Mouse (Mus musculus): ENCODE measurements at regions not wholly inside any gene's neighbourhood (a gene's known extent, or its start where the extent isn't known, plus 50 kb on each side); places are given as distances from the start of the nearest gene placed in this dataset.

DNA sequence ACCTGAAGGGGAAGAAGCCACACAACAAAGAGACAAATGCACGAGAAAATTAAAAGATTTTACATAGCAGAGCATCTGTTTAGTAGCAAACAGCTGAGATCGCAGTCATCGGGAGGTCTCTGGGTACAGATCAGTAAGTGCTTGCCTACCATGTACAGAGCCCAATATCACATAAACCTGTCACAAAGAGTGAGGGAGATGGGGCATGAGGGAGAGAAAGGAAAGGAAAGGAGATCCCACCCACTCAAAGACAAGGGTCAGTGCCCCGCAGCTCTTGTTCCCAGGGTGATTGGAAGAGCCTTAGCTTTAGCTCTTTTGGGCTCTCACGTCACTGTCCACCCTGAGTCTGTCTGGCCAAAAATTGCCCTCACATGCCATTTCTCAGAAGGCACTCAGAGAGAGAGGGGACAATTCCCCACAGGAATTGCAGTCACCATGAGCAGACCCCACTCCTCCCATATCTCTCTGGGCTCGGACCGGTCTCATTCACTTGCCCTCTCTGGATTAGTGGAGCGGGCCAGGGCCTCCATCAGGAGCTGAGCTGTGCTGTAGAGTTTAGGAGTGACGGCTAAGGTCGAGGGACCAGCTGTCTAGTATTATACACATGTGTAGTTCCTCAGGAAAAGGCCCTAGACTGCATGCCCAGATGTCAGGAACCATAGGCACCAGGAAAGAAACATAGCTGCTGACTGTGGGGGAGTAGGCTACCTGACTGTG is 99.6 kb downstream of the Inhbb start:
- H3K9me3 ChIP-seq (replicated peaks; ENCODE audit: control insufficient read depth, low read length), result no peaks in the 10 kb centered on the region
- no peaks in the 10 kb centered on the region for H3K36me3 ChIP-seq (ENCODE audit: control insufficient read depth, insufficient read depth)
- no peak overlapping the region for H3K27ac ChIP-seq (ENCODE audit: low read length)
- no peak overlapping the region for H3K4me3 ChIP-seq (ENCODE audit: low read length)
- no peaks in the 10 kb centered on the region for H3K27me3 ChIP-seq (ENCODE audit: control insufficient read depth, insufficient read depth, low read length)
- peaks cover 11% of the 10 kb centered on the region for H3K4me1 ChIP-seq (ENCODE audit: control insufficient read depth, insufficient read depth, low read length)
- ATAC-seq (replicated peaks; ENCODE audit: extremely low read depth, insufficient read depth, low FRiP score), result no peak
- H3K9ac ChIP-seq (ENCODE audit: low read length), result peak overlapping the region; percentile 19; the same call in 1 of the 2 replicates
- no peak overlapping the region for H3K4me2 ChIP-seq (ENCODE audit: low read depth, low read length)
- WGBS, result 77% methylated on average over 10 of the region's 10 CpGs

DNA sequence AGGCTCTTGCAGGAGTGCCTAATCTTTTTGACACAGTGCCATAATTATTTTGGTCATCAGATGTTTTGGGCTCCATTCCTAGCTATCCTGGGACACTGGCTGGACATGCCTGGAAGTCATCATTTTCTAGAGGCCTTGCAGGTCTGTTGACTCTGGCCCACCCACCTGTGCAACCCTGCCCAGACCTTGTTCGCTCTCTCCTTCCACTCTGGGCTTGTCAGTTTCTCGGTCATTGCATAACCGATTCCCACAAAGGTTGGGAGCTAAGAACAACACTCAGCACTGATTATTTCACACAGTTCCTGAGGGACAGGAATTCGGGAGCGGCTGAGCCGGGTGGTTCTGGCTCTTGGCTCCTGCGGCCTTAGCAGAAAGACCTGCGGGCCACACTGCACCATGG is 100.2 kb downstream of the Inhbb start:
- no peak overlapping the region for H3K4me3 ChIP-seq (ENCODE audit: low read length)
- H3K27me3 ChIP-seq (ENCODE audit: control insufficient read depth, insufficient read depth, low read length), result no peaks in the 10 kb centered on the region
- H3K9ac ChIP-seq (ENCODE audit: low read length), result peak overlapping the region; percentile 19; the same call in 1 of the 2 replicates
- H3K4me2 ChIP-seq (ENCODE audit: low read depth, low read length), result no peak overlapping the region
- WGBS, result 47% methylated on average over 8 of the region's 8 CpGs
- ATAC-seq (replicated peaks; ENCODE audit: extremely low read depth, insufficient read depth, low FRiP score), result peak; percentile 58
- peak overlapping the region; percentile 25; the same call in 1 of the 2 replicates for H3K27ac ChIP-seq (ENCODE audit: low read length)
- peaks cover 11% of the 10 kb centered on the region for H3K4me1 ChIP-seq (ENCODE audit: control insufficient read depth, insufficient read depth, low read length)
- no peaks in the 10 kb centered on the region for H3K36me3 ChIP-seq (ENCODE audit: control insufficient read depth, insufficient read depth)
- H3K9me3 ChIP-seq (replicated peaks; ENCODE audit: control insufficient read depth, low read length), result no peaks in the 10 kb centered on the region

DNA sequence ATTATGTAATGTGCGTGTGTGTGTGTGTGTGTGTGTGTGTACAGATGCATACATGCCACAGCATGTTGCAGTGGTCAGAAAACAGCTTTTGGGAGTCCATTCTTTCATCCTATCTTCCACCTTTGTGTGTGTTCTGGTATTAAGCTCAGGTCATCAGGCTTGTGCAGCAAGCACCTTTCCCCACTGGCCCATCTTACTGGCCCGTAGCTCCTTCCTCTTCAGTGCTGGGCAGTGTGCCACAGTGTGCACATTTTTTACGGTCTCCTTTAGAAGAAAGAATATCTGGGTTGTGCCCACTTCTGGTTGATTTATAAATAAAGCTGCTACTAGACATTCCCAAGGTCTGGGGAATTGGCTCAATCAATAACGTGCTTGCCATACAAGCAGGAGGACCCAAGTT is 105.0 kb downstream of the Inhbb start:
- H3K9ac ChIP-seq (ENCODE audit: low read length), result no peak overlapping the region
- no peak overlapping the region for H3K4me2 ChIP-seq (ENCODE audit: low read depth, low read length)
- no peaks in the 10 kb centered on the region for H3K9me3 ChIP-seq (replicated peaks; ENCODE audit: control insufficient read depth, low read length)
- H3K4me3 ChIP-seq (ENCODE audit: low read length), result no peak overlapping the region
- H3K36me3 ChIP-seq (ENCODE audit: control insufficient read depth, insufficient read depth), result no peaks in the 10 kb centered on the region
- ATAC-seq (replicated peaks; ENCODE audit: extremely low read depth, insufficient read depth, low FRiP score), result no peak
- no peaks in the 10 kb centered on the region for H3K27me3 ChIP-seq (ENCODE audit: control insufficient read depth, insufficient read depth, low read length)
- H3K4me1 ChIP-seq (ENCODE audit: control insufficient read depth, insufficient read depth, low read length), result peaks cover 5% of the 10 kb centered on the region; the same call in 1 of the 2 replicates
- no peak overlapping the region for H3K27ac ChIP-seq (ENCODE audit: low read length)
- 78% methylated on average over 4 of the region's 4 CpGs for WGBS

DNA sequence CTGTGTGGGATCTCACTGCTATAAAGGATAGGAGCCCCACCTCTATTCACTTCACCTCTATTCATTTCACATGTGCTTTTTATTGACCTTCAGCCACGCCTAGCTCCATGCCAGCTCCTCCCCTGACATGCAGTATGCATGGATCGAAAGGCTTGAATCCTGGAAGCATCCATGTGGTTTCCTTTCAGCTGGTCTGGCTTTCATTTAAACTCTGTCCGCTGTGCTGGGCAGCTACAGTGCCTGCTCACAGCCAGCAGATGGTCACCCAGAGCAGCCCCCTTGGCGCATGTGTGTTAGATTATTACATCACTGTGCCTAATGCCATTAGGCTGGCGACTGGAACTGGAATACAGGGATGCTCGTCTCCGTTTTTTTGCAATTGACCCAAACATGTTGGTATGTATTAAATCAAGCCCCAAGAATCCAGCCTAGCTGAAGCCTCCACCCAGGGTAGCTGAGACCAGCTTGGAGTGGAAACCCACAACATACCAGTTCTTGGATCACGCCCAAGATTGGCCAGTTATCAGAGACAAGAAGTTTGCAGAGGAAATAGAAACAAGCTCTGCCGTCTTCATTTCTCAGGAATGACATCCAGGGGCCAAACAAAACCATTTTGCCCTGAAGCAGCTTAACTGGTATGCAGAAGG is 113.2 kb downstream of the Inhbb start:
- no peak overlapping the region for H3K4me3 ChIP-seq (ENCODE audit: low read length)
- no peak overlapping the region for H3K9ac ChIP-seq (ENCODE audit: low read length)
- WGBS, result 49% methylated on average over 9 of the region's 9 CpGs
- no peak overlapping the region for H3K4me2 ChIP-seq (ENCODE audit: low read depth, low read length)
- H3K27ac ChIP-seq (ENCODE audit: low read length), result peak overlapping the region; percentile 14; the same call in 1 of the 2 replicates
- H3K9me3 ChIP-seq (replicated peaks; ENCODE audit: control insufficient read depth, low read length), result no peaks in the 10 kb centered on the region
- peak; percentile 65 for ATAC-seq (replicated peaks; ENCODE audit: extremely low read depth, insufficient read depth, low FRiP score)
- H3K27me3 ChIP-seq (ENCODE audit: control insufficient read depth, insufficient read depth, low read length), result no peaks in the 10 kb centered on the region
- peaks cover 11% of the 10 kb centered on the region; the same call in 1 of the 2 replicates for H3K4me1 ChIP-seq (ENCODE audit: control insufficient read depth, insufficient read depth, low read length)
- H3K36me3 ChIP-seq (ENCODE audit: control insufficient read depth, insufficient read depth), result no peaks in the 10 kb centered on the region

DNA sequence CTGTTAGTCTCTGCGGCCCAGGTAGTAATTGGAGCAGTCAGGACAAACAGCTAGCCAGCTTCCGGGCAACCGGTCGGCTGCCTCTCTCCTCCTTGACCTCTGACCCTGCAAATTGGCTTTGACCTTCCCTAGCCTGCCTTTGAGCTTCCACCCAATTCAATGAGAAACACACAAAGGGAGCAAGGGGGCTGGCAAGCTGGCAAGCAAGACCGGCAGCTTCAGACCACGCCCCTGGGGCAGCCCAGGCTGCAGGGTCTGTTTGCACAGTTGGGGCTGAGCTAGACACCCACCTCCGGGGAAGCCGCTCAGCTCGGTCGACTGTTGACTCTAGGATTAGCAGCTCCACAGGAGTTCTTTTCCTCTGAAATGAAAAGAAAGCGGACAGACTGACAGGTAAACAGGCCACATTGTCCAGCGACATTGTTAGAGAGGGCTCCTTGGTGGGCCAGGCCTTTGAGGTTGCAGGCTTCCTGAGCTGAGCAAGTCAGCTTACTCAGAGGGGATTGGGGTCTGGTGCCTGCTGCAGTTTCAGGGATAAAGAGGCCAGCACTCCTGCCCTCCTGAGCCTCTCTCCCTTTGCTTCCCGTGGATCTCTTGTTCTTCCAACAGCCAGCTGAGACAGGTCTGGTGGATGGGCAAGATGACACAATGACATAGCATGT is 116.6 kb downstream of the Inhbb start:
- no peaks in the 10 kb centered on the region for H3K9me3 ChIP-seq (replicated peaks; ENCODE audit: control insufficient read depth, low read length)
- H3K4me2 ChIP-seq (ENCODE audit: low read depth, low read length), result no peak overlapping the region
- H3K27me3 ChIP-seq (ENCODE audit: control insufficient read depth, insufficient read depth, low read length), result no peaks in the 10 kb centered on the region
- no peak overlapping the region for H3K27ac ChIP-seq (ENCODE audit: low read length)
- H3K4me1 ChIP-seq (ENCODE audit: control insufficient read depth, insufficient read depth, low read length), result peaks cover 11% of the 10 kb centered on the region; the same call in 1 of the 2 replicates
- no peak overlapping the region for H3K9ac ChIP-seq (ENCODE audit: low read length)
- H3K4me3 ChIP-seq (ENCODE audit: low read length), result no peak overlapping the region
- 38% methylated on average over 13 of the region's 13 CpGs for whole genome bisulfite sequencing
- no peak for ATAC-seq (replicated peaks; ENCODE audit: extremely low read depth, insufficient read depth, low FRiP score)
- no peaks in the 10 kb centered on the region for H3K36me3 ChIP-seq (ENCODE audit: control insufficient read depth, insufficient read depth)

DNA sequence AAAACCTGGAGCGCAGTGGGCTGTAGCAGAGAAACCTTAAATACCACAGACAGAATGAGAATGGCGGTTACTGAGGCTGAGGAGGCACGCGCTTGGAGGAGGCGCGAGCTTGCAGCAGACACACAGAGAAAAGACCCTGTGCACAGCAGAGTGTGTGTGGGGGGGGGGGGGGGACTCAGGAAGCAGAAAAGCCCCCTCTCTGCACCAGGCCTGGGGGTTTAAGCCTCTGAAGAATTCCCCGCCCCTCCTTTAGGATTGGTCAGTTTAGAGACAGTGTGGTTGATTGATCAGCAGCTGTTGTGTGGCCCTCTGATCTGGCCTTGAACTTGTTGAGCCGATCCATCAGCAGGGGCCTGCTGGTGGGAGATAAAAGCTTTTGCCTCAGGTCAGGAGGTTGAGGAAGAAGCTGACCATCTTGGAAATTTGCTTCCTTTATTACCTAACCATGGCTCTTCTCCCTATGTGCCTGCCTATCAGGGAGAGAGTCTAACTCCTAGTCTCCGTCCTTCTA is 117.5 kb downstream of the Inhbb start:
- ATAC-seq (replicated peaks; ENCODE audit: extremely low read depth, insufficient read depth, low FRiP score), result no peak
- peaks cover 17% of the 10 kb centered on the region for H3K4me1 ChIP-seq (ENCODE audit: control insufficient read depth, insufficient read depth, low read length)
- no peak overlapping the region for H3K27ac ChIP-seq (ENCODE audit: low read length)
- H3K9ac ChIP-seq (ENCODE audit: low read length), result no peak overlapping the region
- no peak overlapping the region for H3K4me3 ChIP-seq (ENCODE audit: low read length)
- H3K36me3 ChIP-seq (ENCODE audit: control insufficient read depth, insufficient read depth), result no peaks in the 10 kb centered on the region
- no peaks in the 10 kb centered on the region for H3K27me3 ChIP-seq (ENCODE audit: control insufficient read depth, insufficient read depth, low read length)
- WGBS, result 46% methylated on average over 9 of the region's 9 CpGs
- H3K9me3 ChIP-seq (replicated peaks; ENCODE audit: control insufficient read depth, low read length), result no peaks in the 10 kb centered on the region
- H3K4me2 ChIP-seq (ENCODE audit: low read depth, low read length), result no peak overlapping the region

DNA sequence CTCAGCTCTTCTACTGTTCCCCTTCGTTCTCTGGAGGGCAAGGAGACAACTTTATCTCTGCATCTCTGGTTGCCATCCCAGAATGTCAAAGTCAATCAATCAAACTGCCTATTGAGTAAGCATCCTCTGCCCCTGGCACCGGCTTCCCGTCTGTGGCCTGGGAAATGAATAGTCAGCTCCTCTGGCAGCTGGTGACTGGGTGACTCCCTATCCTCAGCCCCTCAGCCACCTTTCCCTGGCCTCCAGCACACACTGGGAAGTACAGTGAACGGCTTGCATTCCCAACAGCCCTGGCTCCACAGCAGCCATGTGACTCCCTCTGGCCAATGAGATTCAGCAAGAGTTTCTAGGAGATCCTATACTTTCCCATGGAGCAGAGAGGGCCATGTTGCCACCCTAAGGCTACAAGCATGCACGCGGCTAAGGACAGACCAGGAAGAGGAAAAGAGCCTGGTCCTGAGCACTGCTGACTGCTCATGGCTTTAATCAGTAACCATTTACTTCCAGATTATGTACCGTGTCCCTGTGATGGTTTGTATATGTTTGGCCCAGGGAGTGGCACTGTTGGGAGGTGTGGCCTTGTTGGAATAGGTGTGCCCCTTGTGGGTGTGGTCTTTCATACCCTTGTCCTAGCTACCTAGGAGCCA is 119.6 kb downstream of the Inhbb start:
- no peaks in the 10 kb centered on the region for H3K9me3 ChIP-seq (replicated peaks; ENCODE audit: control insufficient read depth, low read length)
- peaks cover 6% of the 10 kb centered on the region for H3K4me1 ChIP-seq (ENCODE audit: control insufficient read depth, insufficient read depth, low read length)
- ATAC-seq (replicated peaks; ENCODE audit: extremely low read depth, insufficient read depth, low FRiP score), result no peak
- no peak overlapping the region for H3K9ac ChIP-seq (ENCODE audit: low read length)
- H3K4me3 ChIP-seq (ENCODE audit: low read length), result no peak overlapping the region
- no peak overlapping the region for H3K27ac ChIP-seq (ENCODE audit: low read length)
- 66% methylated on average over 7 of the region's 7 CpGs for WGBS
- no peaks in the 10 kb centered on the region for H3K36me3 ChIP-seq (ENCODE audit: control insufficient read depth, insufficient read depth)
- H3K4me2 ChIP-seq (ENCODE audit: low read depth, low read length), result no peak overlapping the region
- H3K27me3 ChIP-seq (ENCODE audit: control insufficient read depth, insufficient read depth, low read length), result no peaks in the 10 kb centered on the region

DNA sequence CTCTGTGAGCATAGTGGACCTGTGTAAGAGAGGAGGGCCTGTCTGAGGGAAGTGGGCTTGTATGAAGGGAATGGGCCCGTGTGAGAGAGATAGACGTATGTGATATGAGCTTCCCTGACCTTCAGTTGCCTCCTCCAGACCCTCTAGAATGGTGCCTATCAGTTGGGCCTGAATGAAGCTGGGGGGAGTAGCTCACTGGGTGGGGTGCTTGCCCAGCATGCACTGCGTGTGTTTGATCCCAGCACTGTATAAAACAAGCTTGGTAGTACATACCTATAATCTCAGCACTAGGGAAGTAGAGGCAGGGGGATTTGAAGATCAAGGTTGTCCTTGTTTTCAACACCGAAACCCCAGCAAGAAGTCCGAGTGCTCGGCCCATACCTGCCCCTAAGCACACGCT is 120.1 kb downstream of the Inhbb start:
- no peak overlapping the region for H3K27ac ChIP-seq (ENCODE audit: low read length)
- no peaks in the 10 kb centered on the region for H3K27me3 ChIP-seq (ENCODE audit: control insufficient read depth, insufficient read depth, low read length)
- no peak overlapping the region for H3K9ac ChIP-seq (ENCODE audit: low read length)
- no peak overlapping the region for H3K4me3 ChIP-seq (ENCODE audit: low read length)
- peaks cover 6% of the 10 kb centered on the region for H3K4me1 ChIP-seq (ENCODE audit: control insufficient read depth, insufficient read depth, low read length)
- no peak overlapping the region for H3K4me2 ChIP-seq (ENCODE audit: low read depth, low read length)
- no peak for ATAC-seq (replicated peaks; ENCODE audit: extremely low read depth, insufficient read depth, low FRiP score)
- no peaks in the 10 kb centered on the region for H3K36me3 ChIP-seq (ENCODE audit: control insufficient read depth, insufficient read depth)
- 85% methylated on average over 7 of the region's 7 CpGs for WGBS
- no peaks in the 10 kb centered on the region for H3K9me3 ChIP-seq (replicated peaks; ENCODE audit: control insufficient read depth, low read length)
